Mouse (Mus musculus): ENCODE measurements around the gene Man1a2.

- TF ChIP-seq CTCF (IDR thresholded peaks at IDR 0.05; ENCODE audit: low read depth, low read length) (no peak), POLR2A (IDR thresholded peaks at IDR 0.05; ENCODE audit: extremely low read depth, insufficient read depth, low read length) (no peak)
Observed at GRCm38 (mm10) chr3:100716241-100716640, 30.9 kb upstream of the Man1a2 start.
